In the genomic region with DNA sequence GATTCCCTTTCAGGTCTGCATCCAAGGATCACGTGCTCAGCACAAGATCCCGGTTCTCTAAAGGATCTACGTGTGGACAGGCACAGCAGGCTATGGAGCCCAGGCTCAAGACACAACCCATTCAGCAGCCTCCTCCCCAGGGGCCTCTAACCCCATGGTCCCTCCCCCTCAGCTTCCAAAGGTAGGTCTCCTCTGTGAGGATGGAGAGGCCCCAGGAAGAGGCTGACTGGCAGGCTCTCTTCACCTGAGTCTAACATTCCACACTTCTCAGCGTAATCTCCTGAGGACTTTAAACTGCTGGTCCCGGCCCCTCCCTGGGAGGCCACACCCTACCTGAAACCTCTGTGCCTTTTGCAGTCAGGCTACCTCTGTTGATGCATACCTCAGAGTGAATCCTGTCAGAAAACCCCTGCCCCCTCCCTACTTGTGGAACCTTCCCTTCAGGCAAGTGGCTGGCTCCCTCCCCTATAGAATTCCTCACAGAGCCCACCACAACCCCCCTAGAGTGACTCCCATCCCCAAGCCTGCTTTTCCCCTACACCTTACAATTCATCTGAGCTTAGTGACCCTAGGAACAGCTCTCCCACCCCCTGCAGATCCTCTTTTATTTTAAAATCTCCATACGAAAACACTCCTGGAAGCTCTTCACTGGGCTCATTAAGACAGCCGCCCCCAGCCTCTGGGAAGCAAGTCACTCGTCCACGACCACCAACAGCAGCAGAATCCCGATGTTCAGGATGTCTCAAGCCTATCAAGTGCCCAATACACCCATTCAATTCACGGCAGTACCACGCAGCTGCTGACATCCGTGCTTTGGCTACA, we compare ENCODE assay signal across 8 mouse cellular contexts. TPM values are rescaled to one million over a fixed set of nuclear protein-coding genes. Genes with fewer than 3 reads are reported as not detected.
DNase-seq lines count a peak whose midpoint lies in the region; ATAC-seq and TF ChIP-seq lines count a peak whose summit lies in the region.

No protein-coding gene starts in this region.

- 25% methylated on average over 13 of the region's 13 CpGs for WGBS in kidney, adult 2 months
- WGBS in embryonic facial prominence, embryonic 10.5 days = 6% methylated on average over 13 of the region's 13 CpGs
- WGBS in intestine, postnatal 0 days = 25% methylated on average over 13 of the region's 13 CpGs

- H3K9ac ChIP-seq in ES-Bruce4 (ENCODE audit: low read depth, poor library complexity, severe bottlenecking) = no peak overlapping the region
- no peak overlapping the region for H3K9ac ChIP-seq in intestine, postnatal 0 days (ENCODE audit: low read depth, low read length)

- H3K4me1 ChIP-seq in kidney, adult 2 months (ENCODE audit: control insufficient read depth, insufficient read depth, low read length) = no peaks in the 10 kb centered on the region
- peaks cover 8% of the 10 kb centered on the region for H3K4me1 ChIP-seq in ES-Bruce4 (ENCODE audit: control insufficient read depth, insufficient read depth, low read length)
- H3K4me1 ChIP-seq in embryonic facial prominence, embryonic 10.5 days = peaks cover 56% of the 10 kb centered on the region
- H3K4me1 ChIP-seq in intestine, postnatal 0 days (replicated peaks; ENCODE audit: control insufficient read depth, insufficient read depth, low read length) = 0 out of 2 replicates have a peak, but pooled peaks cover 2% of the 10 kb centered on the region

- H3K36me3 ChIP-seq in kidney, adult 2 months (ENCODE audit: control insufficient read depth, insufficient read depth, low read length) = no peaks in the 10 kb centered on the region
- H3K36me3 ChIP-seq in ES-Bruce4 (ENCODE audit: control insufficient read depth, insufficient read depth, low read length, poor library complexity, severe bottlenecking) = no peaks in the 10 kb centered on the region
- H3K36me3 ChIP-seq in embryonic facial prominence, embryonic 10.5 days (replicated peaks) = no peaks in the 10 kb centered on the region
- H3K36me3 ChIP-seq in intestine, postnatal 0 days (ENCODE audit: control insufficient read depth, insufficient read depth) = no peaks in the 10 kb centered on the region

- no peaks in the 10 kb centered on the region for H3K9me3 ChIP-seq in ES-Bruce4 (replicated peaks; ENCODE audit: control insufficient read depth, insufficient read depth, low read length, poor library complexity, severe bottlenecking)
- no peaks in the 10 kb centered on the region for H3K9me3 ChIP-seq in embryonic facial prominence, embryonic 10.5 days
- H3K9me3 ChIP-seq in intestine, postnatal 0 days (ENCODE audit: control insufficient read depth) = no peaks in the 10 kb centered on the region

- TF ChIP-seq CTCF in kidney, adult 2 months (conservative IDR thresholded peaks at IDR 0.05; ENCODE audit: insufficient read depth, insufficient read length, low read depth, low read length) = no peak
- TF ChIP-seq CTCF in ES-Bruce4 (IDR thresholded peaks at IDR 0.05; ENCODE audit: low read depth, low read length) = no peak
- no peak for TF ChIP-seq CTCF in intestine, postnatal 0 days (IDR thresholded peaks at IDR 0.05; ENCODE audit: low read depth)

- H3K27me3 ChIP-seq in kidney, adult 2 months (replicated peaks; ENCODE audit: control insufficient read depth, insufficient read depth, low read length) = peaks cover 4% of the 10 kb centered on the region; the same call in 1 of the 2 replicates
- H3K27me3 ChIP-seq in ES-Bruce4 (ENCODE audit: control insufficient read depth, insufficient read depth, low read length, poor library complexity, severe bottlenecking) = peaks cover 12% of the 10 kb centered on the region
- peaks cover 73% of the 10 kb centered on the region for H3K27me3 ChIP-seq in embryonic facial prominence, embryonic 10.5 days (replicated peaks; ENCODE audit: low read depth, poor library complexity, severe bottlenecking)
- no peaks in the 10 kb centered on the region; the same call in 1 of the 2 replicates for H3K27me3 ChIP-seq in intestine, postnatal 0 days (replicated peaks; ENCODE audit: control insufficient read depth, insufficient read depth, low read length)

- TF ChIP-seq POLR2A in kidney, adult 2 months (IDR thresholded peaks at IDR 0.05; ENCODE audit: low read depth, low read length) = no peak
- no peak for TF ChIP-seq POLR2A in ES-Bruce4 (IDR thresholded peaks at IDR 0.05; ENCODE audit: insufficient read depth, low read length)

- H3K4me3 ChIP-seq in kidney, adult 2 months (ENCODE audit: insufficient read depth, low read depth, low read length) = peak overlapping the region; percentile 41
- no peak overlapping the region; the same call in none of the 2 replicates for H3K4me3 ChIP-seq in ES-Bruce4 (ENCODE audit: low read depth, low read length)
- H3K4me3 ChIP-seq in embryonic facial prominence, embryonic 10.5 days = peak overlapping the region; percentile 20; the same call in 1 of the 2 replicates
- no peak overlapping the region for H3K4me3 ChIP-seq in intestine, postnatal 0 days (ENCODE audit: low read depth, low read length)

- peak overlapping the region; percentile 2 for H3K27ac ChIP-seq in kidney, adult 2 months (ENCODE audit: insufficient read depth, low read depth, low read length)
- peak overlapping the region; percentile 21 for H3K27ac ChIP-seq in ES-Bruce4 (ENCODE audit: insufficient read depth, low read length)
- peak overlapping the region; percentile 40; the same call in 1 of the 2 replicates for H3K27ac ChIP-seq in embryonic facial prominence, embryonic 10.5 days (replicated peaks)
- peak overlapping the region; percentile 65 for H3K27ac ChIP-seq in intestine, postnatal 0 days (ENCODE audit: low read depth, low read length)

- H3K4me2 ChIP-seq in intestine, postnatal 0 days (replicated peaks; ENCODE audit: low read depth) = peak overlapping the region; percentile 45

- peak; percentile 76; the same call in 1 of the 2 replicates for TF ChIP-seq EP300 in ES-Bruce4 (IDR thresholded peaks at IDR 0.05; ENCODE audit: insufficient read depth, low read depth, low read length)

- peak; percentile 89 for ATAC-seq in intestine, postnatal 0 days

- no peak for DNase-seq in kidney, adult 2 months
- no peak for DNase-seq in kidney, postnatal 10 days
- DNase-seq in embryonic facial prominence, embryonic 10.5 days (ENCODE audit: low spot score) = peak; percentile 21
- no peak for DNase-seq in ovary, postnatal 14 days (ENCODE audit: low spot score)
- DNase-seq in adrenal gland, postnatal 25 days = no peak
- DNase-seq in cerebellum, postnatal 10 days = no peak

RNA-seq across cellular contexts. Expression of a gene that starts 3.4 kb away (rescaled TPM):
- 137 and 149 TPM in 2 replicates for polyA plus RNA-seq in kidney, adult 2 months (2012; rRNA removed)
- polyA plus RNA-seq in ES-Bruce4 (2011; ENCODE audit: insufficient read depth, insufficient read length, low read depth, missing spikeins) = 141 and 145 TPM in 2 replicates
- polyA plus RNA-seq in embryonic facial prominence, embryonic 10.5 days (2016; fragmentation: Nextera tagmentation; extraction: Ambion mirVana) = 16.6 and 18.0 TPM in 2 replicates
- 27.9 and 29.0 TPM in 2 replicates for polyA plus RNA-seq in intestine, postnatal 0 days (2015; fragmentation: Nextera tagmentation; extraction: Ambion mirVana)
- 36.3 and 41.7 TPM in 2 replicates for total RNA-seq in adrenal gland, postnatal 25 days (2021)

Comparison
In these comparisons a context has a peak if more than half of its experiments do, and no peak if none do; other contexts are left out.
1. H3K27ac ChIP-seq: peak in every context shown above with its lines; median percentile 65 in intestine, postnatal 0 days; 40 in embryonic facial prominence, embryonic 10.5 days; 21 in ES-Bruce4; 2 in kidney, adult 2 months.
2. H3K4me3 ChIP-seq: peak in kidney, adult 2 months (single experiment) and embryonic facial prominence, embryonic 10.5 days (single experiment); none in ES-Bruce4 (single experiment) and intestine, postnatal 0 days (single experiment).